Mouse (Mus musculus) adrenal gland, postnatal 25 days (tissue): Measurements from ENCODE around the gene Pou6f1. TPM values are rescaled to one million over a fixed set of nuclear protein-coding genes. Genes with fewer than 3 reads are reported as not detected.
A peak's percentile ranks its signal among the peaks of the same experiment; 100 is the strongest.

Source experiments
- DNase-seq: peaks from one replicate; pipeline ENCODE4 v3.0.0; 2021; ENCODE audit warnings: mixed read lengths
- long read RNA-seq: library from polyadenylated mRNA; stranded (forward); transcript quantifications from one replicate; pipeline ENCODE4 v2.0.0, GENCODE M21; 2021
- total RNA-seq: library from RNA; stranded (reverse); gene quantifications from 2 replicates; pipeline ENCODE4 v1.2.3, GENCODE M21; 2021

Pou6f1 gene
- 18.3 and 20.5 TPM in 2 replicates for total RNA-seq
- long read RNA-seq, partial matches to known transcripts: 2 of 7 reads
- long read RNA-seq, other reads (novel, unspliced or antisense): 5 of 7 reads

GRCm38 (mm10) chr15:100599276-100600046 lies at the start of gene Pou6f1:
Gene Pou6f1, minus strand, starts transcription at chr15:100599984.
- DNase-seq: peak; percentile 66

DNA sequence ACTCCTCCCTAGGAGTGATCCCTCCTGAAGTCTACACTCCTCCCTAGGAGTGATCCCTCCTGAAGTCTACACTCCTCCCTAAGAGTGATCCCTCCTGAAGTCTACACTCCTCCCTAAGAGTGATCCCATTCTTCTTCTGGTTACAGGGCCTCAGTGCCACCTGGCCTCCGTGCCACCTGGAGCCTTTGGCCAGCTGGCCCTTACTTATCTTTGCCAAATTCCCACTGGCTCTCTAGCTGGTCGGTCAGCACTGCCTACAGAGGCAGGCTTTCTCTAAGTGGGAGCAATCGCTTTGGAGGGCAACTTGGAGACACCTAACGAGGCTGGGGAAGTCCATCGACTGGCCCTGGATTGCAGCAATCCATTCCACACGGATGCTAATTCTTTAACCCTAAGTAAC lies 46.4 kb upstream of the Pou6f1 start:
- no peak for DNase-seq

- no peak for DNase-seq
Measured at GRCm38 (mm10) chr15:100642451-100642850, 42.7 kb upstream of the Pou6f1 start.

DNA sequence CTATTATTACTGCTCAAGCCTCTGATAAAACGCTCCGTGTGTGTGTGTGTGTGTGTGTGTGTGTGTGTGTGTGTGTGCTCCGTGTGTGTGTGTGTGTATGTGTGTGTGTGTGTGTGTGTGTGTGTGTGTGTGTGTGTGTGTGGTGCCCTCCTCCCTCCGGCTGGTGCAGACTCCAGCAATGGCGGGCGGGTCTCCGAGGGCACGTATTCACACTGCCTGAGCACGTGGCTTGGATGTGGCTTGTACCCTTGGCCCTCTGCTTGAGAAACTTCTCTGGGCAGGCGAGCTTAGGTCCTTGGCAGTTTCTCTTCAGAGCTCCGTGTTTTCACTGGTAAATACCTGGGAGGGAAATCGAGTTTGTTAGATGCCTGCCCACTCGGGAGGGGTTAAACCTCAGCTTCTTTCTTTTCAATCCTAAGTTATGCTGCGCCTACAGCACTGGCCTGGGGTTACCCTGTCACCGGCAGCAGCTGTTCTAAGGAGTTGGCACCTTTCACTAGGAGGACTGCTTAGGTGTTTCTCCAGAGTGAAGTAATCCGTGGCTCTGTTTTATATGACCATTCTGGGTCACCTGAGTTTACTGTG lies 41.5 kb upstream of the Pou6f1 start:
- no peak for DNase-seq

GRCm38 (mm10) chr15:100639972-100640750 lies 40.4 kb upstream of the Pou6f1 start:
- DNase-seq: no peak

- DNase-seq: peak; percentile 58
Measured at GRCm38 (mm10) chr15:100637661-100638060, 37.9 kb upstream of the Pou6f1 start.

- DNase-seq: peak; percentile 68
Measured at GRCm38 (mm10) chr15:100636700-100637501, 37.1 kb upstream of the Pou6f1 start, which contains the start of gene Smagp. Gene Smagp, minus strand, starts transcription at chr15:100636940.

- DNase-seq: no peak
Measured at GRCm38 (mm10) chr15:100635851-100636645, 36.3 kb upstream of the Pou6f1 start.

GRCm38 (mm10) chr15:100635239-100635638 lies 35.5 kb upstream of the Pou6f1 start:
- DNase-seq: no peak

DNA sequence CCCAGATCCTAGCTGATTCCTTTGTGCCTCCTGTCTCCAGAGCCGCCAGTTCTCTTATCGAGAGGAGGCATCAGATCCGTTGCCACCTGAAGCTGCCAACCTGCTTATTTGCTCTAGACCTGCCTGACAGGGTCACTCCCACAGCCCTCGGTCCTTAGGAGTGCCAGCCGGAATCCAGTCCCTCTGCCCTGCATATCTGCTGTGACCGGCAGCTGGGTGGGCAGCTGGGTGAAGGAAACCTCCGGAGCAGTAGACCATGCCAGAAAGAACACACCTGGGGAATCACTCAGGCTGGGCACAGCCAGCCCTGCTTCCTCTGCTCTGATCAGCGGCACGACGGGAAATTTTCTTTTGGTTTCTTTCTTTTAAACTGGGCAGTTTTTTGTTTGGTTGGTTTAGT lies 33.6 kb upstream of the Pou6f1 start:
- DNase-seq: no peak

GRCm38 (mm10) chr15:100632323-100632722 lies 32.5 kb upstream of the Pou6f1 start:
- DNase-seq: no peak

DNA sequence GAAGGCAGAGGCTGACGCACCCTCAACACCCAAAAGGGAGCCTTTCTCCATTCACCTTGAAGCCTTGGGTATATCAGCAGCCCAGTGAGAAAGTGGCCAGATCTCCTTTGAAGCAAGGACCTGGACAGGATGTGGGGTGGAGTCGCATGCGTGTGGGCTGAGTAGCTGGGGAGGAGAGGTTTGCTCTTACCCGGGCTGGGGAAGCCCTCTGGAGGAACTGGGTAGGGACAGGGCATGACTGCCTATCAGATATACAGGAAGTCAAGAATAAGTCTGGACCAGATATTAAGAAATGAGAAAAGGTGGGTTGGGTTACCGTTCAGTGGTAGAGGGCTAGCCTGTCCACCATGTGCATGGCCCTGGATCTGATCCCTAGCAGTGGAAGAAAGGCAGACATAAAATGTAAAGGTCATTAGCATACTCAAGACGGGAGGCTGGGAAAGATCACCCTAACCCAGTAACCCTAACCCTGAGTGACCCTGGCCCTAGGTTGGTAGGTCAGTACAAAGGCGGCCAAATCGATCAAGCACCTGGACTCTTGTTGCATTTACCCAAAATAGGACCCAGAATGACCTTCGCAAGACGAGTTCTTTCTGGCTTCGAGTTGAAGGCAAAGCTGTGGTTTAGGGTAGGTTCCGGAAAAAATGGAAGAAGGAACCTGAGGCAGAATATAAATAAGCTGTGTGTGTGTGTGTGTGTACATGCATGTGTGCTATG lies 31.8 kb upstream of the Pou6f1 start:
- no peak for DNase-seq

DNA sequence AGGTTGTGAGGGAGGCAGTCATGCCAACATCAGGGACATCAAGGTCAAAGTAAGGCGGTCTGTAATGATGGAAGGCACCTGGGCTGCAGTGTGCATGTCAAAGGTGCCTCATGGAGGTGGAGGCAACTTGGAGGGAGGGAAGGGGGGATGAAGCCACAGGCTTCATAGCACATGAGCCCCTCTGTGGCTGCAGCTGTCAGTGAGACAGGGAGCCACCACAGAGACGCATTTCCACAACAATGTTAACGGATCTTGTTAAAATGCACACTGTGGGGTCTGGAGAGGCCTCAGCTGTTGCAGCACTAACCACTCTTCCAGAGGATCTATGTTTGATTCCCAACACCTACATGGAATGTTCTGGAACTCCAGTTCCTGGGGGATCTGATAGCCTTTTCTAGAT lies 30.3 kb upstream of the Pou6f1 start:
- no peak for DNase-seq

DNA sequence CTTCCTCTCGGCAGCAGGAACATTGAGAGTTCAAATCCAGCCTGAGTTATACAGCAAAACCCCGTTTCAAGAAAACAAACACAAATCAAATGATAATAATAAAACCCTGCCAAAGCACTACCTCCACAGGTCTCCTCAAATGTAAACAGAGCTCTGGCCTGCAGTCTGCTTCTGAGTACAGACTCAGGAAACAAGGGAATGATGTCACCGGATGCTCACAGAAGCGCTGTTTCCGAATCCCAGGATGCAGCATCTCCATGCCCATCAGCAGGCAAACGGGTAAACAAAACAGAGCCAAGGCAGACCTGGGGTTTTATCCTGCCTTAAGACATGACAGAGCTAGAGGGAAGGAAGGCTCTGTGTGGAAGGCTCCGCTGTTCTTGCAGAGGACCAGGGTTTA lies 29.0 kb upstream of the Pou6f1 start:
- DNase-seq: no peak

- no peak for DNase-seq
Measured at GRCm38 (mm10) chr15:100627774-100628370, 28.1 kb upstream of the Pou6f1 start.

DNA sequence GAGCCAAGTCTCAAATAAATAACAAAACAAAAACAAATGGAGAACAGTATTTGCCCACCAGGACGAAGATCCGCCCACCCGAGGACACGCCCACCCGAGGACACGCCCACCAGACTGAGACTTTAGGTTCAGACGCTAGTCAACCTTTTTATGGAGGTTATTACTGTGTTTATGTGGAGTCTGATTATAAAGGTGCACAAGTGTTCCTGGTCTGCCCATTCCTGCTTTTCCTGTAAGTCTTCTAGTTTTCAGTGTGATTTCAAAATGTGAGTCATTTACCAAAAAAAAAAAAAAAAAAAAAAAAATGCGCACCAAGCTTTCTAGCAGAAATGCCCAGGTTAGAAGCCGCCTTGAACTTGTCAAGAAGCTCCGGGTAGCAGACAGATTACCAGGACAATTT lies 27.5 kb upstream of the Pou6f1 start:
- DNase-seq: no peak

- no peak for DNase-seq
Measured at GRCm38 (mm10) chr15:100624435-100624834, 24.7 kb upstream of the Pou6f1 start.

DNA sequence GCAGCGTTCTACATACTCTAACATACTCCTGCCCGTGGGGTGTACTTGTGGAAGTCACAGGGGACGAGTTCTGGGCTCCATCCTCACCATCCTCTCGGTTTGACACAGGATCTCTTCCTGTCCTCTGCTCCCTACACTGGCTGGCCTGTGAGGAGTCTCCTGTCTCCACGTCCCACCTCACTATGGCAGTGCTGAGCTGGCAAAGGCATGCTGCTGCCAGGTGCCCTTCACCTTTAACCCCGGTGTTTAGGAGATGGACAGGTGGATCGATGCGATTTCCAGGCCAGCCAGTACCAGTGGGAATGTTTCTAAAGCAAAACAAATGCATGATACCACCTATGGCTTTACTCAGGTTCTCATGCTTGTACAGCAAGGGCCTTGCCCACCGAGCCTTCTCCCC lies 24.0 kb upstream of the Pou6f1 start:
- DNase-seq: no peak

GRCm38 (mm10) chr15:100622164-100622563 lies 22.4 kb upstream of the Pou6f1 start:
- no peak for DNase-seq

- DNase-seq: peak; percentile 34
Measured at GRCm38 (mm10) chr15:100621671-100622070, 21.9 kb upstream of the Pou6f1 start.
